Mouse (Mus musculus): ENCODE results near the gene Rreb1. TPM values are rescaled to one million over a fixed set of nuclear protein-coding genes. Genes with fewer than 3 reads are reported as not detected.

Rreb1 gene
- polyA plus RNA-seq, 1 experiment from 2014 or later = 6.1 TPM

DNA sequence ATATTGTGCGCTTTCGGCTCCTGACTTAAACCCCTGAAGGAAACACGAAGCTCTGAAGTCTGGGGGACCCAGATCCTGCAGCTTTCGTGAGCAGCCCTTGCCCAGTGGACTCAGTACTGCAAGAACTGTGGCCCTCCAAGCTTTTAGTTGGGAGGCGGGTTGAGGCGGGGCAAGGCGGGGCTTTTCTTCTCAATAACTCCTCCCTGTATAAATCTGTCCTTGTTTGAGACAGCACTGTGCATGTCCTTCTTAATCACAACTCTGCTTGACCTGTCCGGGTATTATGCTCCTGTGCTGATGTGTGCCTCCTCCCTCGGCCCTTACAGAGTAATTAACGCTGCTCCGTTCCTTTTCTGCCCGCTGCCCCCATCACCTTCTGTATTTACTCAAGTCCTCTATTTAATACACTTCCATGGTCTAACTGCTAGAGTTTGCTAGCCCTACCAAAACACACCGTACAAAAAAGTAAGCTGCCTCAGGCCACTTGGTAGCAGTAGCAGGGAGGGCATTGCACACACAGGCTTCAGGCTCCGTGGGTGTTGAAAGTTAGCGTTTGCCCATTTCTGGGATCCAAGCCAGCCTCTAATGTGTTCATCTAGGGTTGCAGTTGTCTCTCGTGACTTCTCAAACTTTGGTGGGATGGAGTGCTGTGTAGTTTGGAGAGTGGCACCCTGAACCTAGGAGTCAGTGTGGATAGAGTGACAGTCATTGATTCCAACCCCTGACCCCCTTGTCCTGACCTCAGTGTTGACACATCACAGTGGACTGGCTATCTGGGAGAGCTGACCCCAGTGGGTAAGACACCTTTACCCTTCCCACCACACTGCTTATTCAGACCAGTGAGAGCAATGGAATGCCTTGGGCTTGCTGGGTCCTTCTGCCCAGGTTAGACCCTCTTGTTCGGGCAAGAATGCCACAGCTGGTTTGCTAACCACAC lies 164.0 kb downstream of the Rreb1 start:
- ATAC-seq (replicated peaks; ENCODE audit: insufficient number of reproducible peaks, low FRiP score, low TSS enrichment, low read depth) (no peak), DNase-seq (ENCODE audit: low spot score) (no peak)
- no peak overlapping the region for H3K9ac ChIP-seq (replicated peaks; ENCODE audit: low read length)

DNA sequence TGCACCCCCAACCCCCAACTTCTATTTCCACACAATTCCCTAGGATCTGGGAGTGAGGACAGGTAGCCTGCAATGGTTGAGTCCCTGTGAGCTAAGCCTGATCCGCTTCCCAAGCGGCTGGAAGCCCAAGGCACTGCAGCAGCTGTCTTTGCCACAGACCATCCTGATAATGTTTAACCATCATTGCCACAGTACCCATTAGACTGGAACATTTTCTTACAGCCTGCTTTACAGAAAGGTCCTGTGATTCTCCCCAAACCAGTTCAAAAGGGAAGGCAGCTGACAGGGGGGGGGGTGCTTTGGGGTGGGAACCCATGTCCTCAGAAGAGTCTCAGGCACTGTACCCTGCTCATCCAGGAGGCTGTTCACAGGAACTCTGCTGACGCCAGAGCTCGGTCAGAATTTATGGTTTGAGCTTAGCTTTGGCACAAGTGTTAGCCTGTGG lies 164.7 kb downstream of the Rreb1 start:
- no peak for DNase-seq (ENCODE audit: low spot score)
- H3K36me3 ChIP-seq (replicated peaks; ENCODE audit: control insufficient read depth, insufficient read depth, low read depth, low read length) = no peaks in the 10 kb centered on the region
- no peak overlapping the region for H3K4me3 ChIP-seq (ENCODE audit: low read depth, low read length)
- no peak for ATAC-seq (replicated peaks; ENCODE audit: insufficient number of reproducible peaks, low FRiP score, low TSS enrichment, low read depth)
- H3K27me3 ChIP-seq (ENCODE audit: control insufficient read depth, insufficient read depth, low read length) = no peaks in the 10 kb centered on the region
- no peak overlapping the region for H3K4me2 ChIP-seq (ENCODE audit: low read depth, low read length)
- 75% methylated on average over 4 of the region's 4 CpGs for WGBS
- H3K9me3 ChIP-seq (replicated peaks; ENCODE audit: control insufficient read depth, low read length) = no peaks in the 10 kb centered on the region
- no peak overlapping the region for H3K27ac ChIP-seq (replicated peaks; ENCODE audit: low read depth, low read length)
- H3K4me1 ChIP-seq (ENCODE audit: control insufficient read depth, insufficient read depth, low read length) = no peaks in the 10 kb centered on the region
- no peak overlapping the region for H3K9ac ChIP-seq (replicated peaks; ENCODE audit: low read length)

More for the DNA sequence above, 164.0 kb downstream of the Rreb1 start:
- Histone ChIP-seq H3K27me3 (ENCODE audit: control insufficient read depth, insufficient read depth, low read length) (no peaks in the 10 kb centered on the region), H3K4me1 (ENCODE audit: control insufficient read depth, insufficient read depth, low read length) (no peaks in the 10 kb centered on the region), H3K9me3 (replicated peaks; ENCODE audit: control insufficient read depth, low read length) (no peaks in the 10 kb centered on the region), H3K27ac (replicated peaks; ENCODE audit: low read depth, low read length) (no peak overlapping the region), H3K4me2 (ENCODE audit: low read depth, low read length) (no peak overlapping the region), H3K36me3 (replicated peaks; ENCODE audit: control insufficient read depth, insufficient read depth, low read depth, low read length) (no peaks in the 10 kb centered on the region), H3K4me3 (ENCODE audit: low read depth, low read length) (no peak overlapping the region)
- WGBS = 74% methylated on average over 17 of the region's 17 CpGs

DNA sequence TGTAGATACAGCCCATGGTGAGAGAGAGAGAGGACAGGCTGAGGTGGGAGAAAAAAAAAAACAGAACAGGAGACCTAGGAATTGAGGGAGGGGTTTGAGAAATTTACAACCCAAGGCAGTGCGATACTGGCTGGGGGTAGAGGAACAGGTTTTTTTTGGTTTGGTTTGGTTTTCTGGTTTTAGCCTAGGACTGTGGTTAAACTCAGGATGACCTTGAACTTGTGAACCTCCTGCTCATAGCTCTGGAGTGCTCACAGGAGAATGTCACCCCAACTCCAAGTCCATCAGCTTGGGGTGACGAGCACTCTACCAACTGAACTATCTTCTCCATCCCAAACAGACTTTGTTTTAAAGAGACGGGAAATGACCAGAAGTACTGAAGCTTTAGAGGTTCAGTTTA lies 165.3 kb downstream of the Rreb1 start:
- no peaks in the 10 kb centered on the region for H3K4me1 ChIP-seq (ENCODE audit: control insufficient read depth, insufficient read depth, low read length)
- no peak overlapping the region for H3K4me3 ChIP-seq (ENCODE audit: low read depth, low read length)
- no peak overlapping the region for H3K27ac ChIP-seq (replicated peaks; ENCODE audit: low read depth, low read length)
- H3K27me3 ChIP-seq (ENCODE audit: control insufficient read depth, insufficient read depth, low read length) = no peaks in the 10 kb centered on the region
- no peaks in the 10 kb centered on the region for H3K9me3 ChIP-seq (replicated peaks; ENCODE audit: control insufficient read depth, low read length)
- no peak for DNase-seq (ENCODE audit: low spot score)
- no peaks in the 10 kb centered on the region for H3K36me3 ChIP-seq (replicated peaks; ENCODE audit: control insufficient read depth, insufficient read depth, low read depth, low read length)
- no peak overlapping the region for H3K9ac ChIP-seq (replicated peaks; ENCODE audit: low read length)
- WGBS = 86% methylated on average over 3 of the region's 3 CpGs
- ATAC-seq (replicated peaks; ENCODE audit: insufficient number of reproducible peaks, low FRiP score, low TSS enrichment, low read depth) = no peak
- no peak overlapping the region for H3K4me2 ChIP-seq (ENCODE audit: low read depth, low read length)

DNA sequence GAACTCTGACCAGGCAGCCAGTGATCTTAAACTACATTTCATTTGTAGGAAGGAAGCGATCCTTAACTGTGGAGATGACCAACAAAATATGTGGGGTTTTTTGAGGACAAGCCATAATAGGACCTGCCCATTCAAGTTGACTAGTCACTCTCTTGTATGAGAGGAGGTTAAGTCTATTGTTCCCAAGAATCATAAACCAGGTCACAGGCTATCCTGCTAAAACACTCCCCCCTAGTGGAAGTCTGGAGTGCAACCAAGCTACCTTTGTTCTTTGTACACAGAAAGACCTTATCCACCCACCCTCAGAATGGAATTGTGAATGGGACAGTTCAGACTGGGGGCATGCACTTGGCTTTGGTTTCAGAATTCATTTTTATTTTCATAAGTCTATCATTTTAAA lies 166.1 kb downstream of the Rreb1 start:
- DNase-seq (ENCODE audit: low spot score) (peak; percentile 78), ATAC-seq (replicated peaks; ENCODE audit: insufficient number of reproducible peaks, low FRiP score, low TSS enrichment, low read depth) (no peak)
- Histone ChIP-seq H3K4me1 (ENCODE audit: control insufficient read depth, insufficient read depth, low read length) (no peaks in the 10 kb centered on the region), H3K9me3 (replicated peaks; ENCODE audit: control insufficient read depth, low read length) (no peaks in the 10 kb centered on the region), H3K27ac (replicated peaks; ENCODE audit: low read depth, low read length) (no peak overlapping the region), H3K36me3 (replicated peaks; ENCODE audit: control insufficient read depth, insufficient read depth, low read depth, low read length) (no peaks in the 10 kb centered on the region), H3K27me3 (ENCODE audit: control insufficient read depth, insufficient read depth, low read length) (no peaks in the 10 kb centered on the region), H3K4me2 (ENCODE audit: low read depth, low read length) (no peak overlapping the region), H3K9ac (replicated peaks; ENCODE audit: low read length) (no peak overlapping the region), H3K4me3 (ENCODE audit: low read depth, low read length) (no peak overlapping the region)
- 74% methylated on average over 1 of the region's 1 CpGs for WGBS

- DNase-seq (ENCODE audit: low spot score) (no peak), ATAC-seq (replicated peaks; ENCODE audit: insufficient number of reproducible peaks, low FRiP score, low TSS enrichment, low read depth) (no peak)
- H3K27ac ChIP-seq (replicated peaks; ENCODE audit: low read depth, low read length) = no peak overlapping the region
- no peak overlapping the region for H3K4me2 ChIP-seq (ENCODE audit: low read depth, low read length)
- no peak overlapping the region for H3K4me3 ChIP-seq (ENCODE audit: low read depth, low read length)
- no peaks in the 10 kb centered on the region for H3K36me3 ChIP-seq (replicated peaks; ENCODE audit: control insufficient read depth, insufficient read depth, low read depth, low read length)
- no peaks in the 10 kb centered on the region for H3K27me3 ChIP-seq (ENCODE audit: control insufficient read depth, insufficient read depth, low read length)
- no peak overlapping the region for H3K9ac ChIP-seq (replicated peaks; ENCODE audit: low read length)
- 77% methylated on average over 8 of the region's 8 CpGs for WGBS
- H3K9me3 ChIP-seq (replicated peaks; ENCODE audit: control insufficient read depth, low read length) = no peaks in the 10 kb centered on the region
- no peaks in the 10 kb centered on the region for H3K4me1 ChIP-seq (ENCODE audit: control insufficient read depth, insufficient read depth, low read length)
Measured at GRCm38 (mm10) chr13:37945392-37945791, 167.2 kb downstream of the Rreb1 start.

- Histone ChIP-seq H3K27ac (replicated peaks; ENCODE audit: low read depth, low read length) (no peak overlapping the region), H3K4me2 (ENCODE audit: low read depth, low read length) (no peak overlapping the region), H3K9ac (replicated peaks; ENCODE audit: low read length) (no peak overlapping the region), H3K36me3 (replicated peaks; ENCODE audit: control insufficient read depth, insufficient read depth, low read depth, low read length) (no peaks in the 10 kb centered on the region), H3K4me3 (ENCODE audit: low read depth, low read length) (no peak overlapping the region), H3K9me3 (replicated peaks; ENCODE audit: control insufficient read depth, low read length) (no peaks in the 10 kb centered on the region), H3K4me1 (ENCODE audit: control insufficient read depth, insufficient read depth, low read length) (no peaks in the 10 kb centered on the region), H3K27me3 (ENCODE audit: control insufficient read depth, insufficient read depth, low read length) (no peaks in the 10 kb centered on the region)
- DNase-seq (ENCODE audit: low spot score) (peak; percentile 89), ATAC-seq (replicated peaks; ENCODE audit: insufficient number of reproducible peaks, low FRiP score, low TSS enrichment, low read depth) (no peak)
- 17% methylated on average over 6 of the region's 6 CpGs for WGBS
Measured at GRCm38 (mm10) chr13:37946734-37947133, 168.5 kb downstream of the Rreb1 start.

GRCm38 (mm10) chr13:37952981-37953380 lies 174.8 kb downstream of the Rreb1 start:
- no peak for ATAC-seq (replicated peaks; ENCODE audit: insufficient number of reproducible peaks, low FRiP score, low TSS enrichment, low read depth)
- no peak overlapping the region for H3K27ac ChIP-seq (replicated peaks; ENCODE audit: low read depth, low read length)
- H3K4me3 ChIP-seq (ENCODE audit: low read depth, low read length) = no peak overlapping the region
- no peaks in the 10 kb centered on the region for H3K27me3 ChIP-seq (ENCODE audit: control insufficient read depth, insufficient read depth, low read length)
- no peak overlapping the region for H3K4me2 ChIP-seq (ENCODE audit: low read depth, low read length)
- H3K9ac ChIP-seq (replicated peaks; ENCODE audit: low read length) = no peak overlapping the region
- 87% methylated on average over 6 of the region's 6 CpGs for WGBS
- no peaks in the 10 kb centered on the region for H3K4me1 ChIP-seq (ENCODE audit: control insufficient read depth, insufficient read depth, low read length)
- no peaks in the 10 kb centered on the region for H3K9me3 ChIP-seq (replicated peaks; ENCODE audit: control insufficient read depth, low read length)
- no peak for DNase-seq (ENCODE audit: low spot score)
- H3K36me3 ChIP-seq (replicated peaks; ENCODE audit: control insufficient read depth, insufficient read depth, low read depth, low read length) = no peaks in the 10 kb centered on the region

- H3K4me1 ChIP-seq (ENCODE audit: control insufficient read depth, insufficient read depth, low read length) = no peaks in the 10 kb centered on the region
- WGBS = 84% methylated on average over 1 of the region's 1 CpGs
- H3K4me3 ChIP-seq (ENCODE audit: low read depth, low read length) = no peak overlapping the region
- H3K27ac ChIP-seq (replicated peaks; ENCODE audit: low read depth, low read length) = no peak overlapping the region
- DNase-seq (ENCODE audit: low spot score) (no peak), ATAC-seq (replicated peaks; ENCODE audit: insufficient number of reproducible peaks, low FRiP score, low TSS enrichment, low read depth) (0 out of 2 replicates have a peak, but pooled peaks have one; percentile 3)
- H3K36me3 ChIP-seq (replicated peaks; ENCODE audit: control insufficient read depth, insufficient read depth, low read depth, low read length) = no peaks in the 10 kb centered on the region
- no peaks in the 10 kb centered on the region for H3K27me3 ChIP-seq (ENCODE audit: control insufficient read depth, insufficient read depth, low read length)
- no peak overlapping the region for H3K4me2 ChIP-seq (ENCODE audit: low read depth, low read length)
- H3K9ac ChIP-seq (replicated peaks; ENCODE audit: low read length) = no peak overlapping the region
- H3K9me3 ChIP-seq (replicated peaks; ENCODE audit: control insufficient read depth, low read length) = no peaks in the 10 kb centered on the region
Measured at GRCm38 (mm10) chr13:37954318-37954717, 176.1 kb downstream of the Rreb1 start.
